Mouse (Mus musculus): ENCODE results near the gene Gm43191. TPM values are rescaled to one million over a fixed set of nuclear protein-coding genes. Genes with fewer than 3 reads are reported as not detected.

Gm43191 gene
- polyA plus RNA-seq, 1 experiment: not detected

- no peak for TF ChIP-seq POLR2A (IDR thresholded peaks at IDR 0.05; ENCODE audit: borderline replicate concordance, extremely low read depth, low read depth, low read length)
- TF ChIP-seq CTCF (IDR thresholded peaks at IDR 0.05; ENCODE audit: insufficient read depth, low read length): no peak
- WGBS: 96% methylated on average over 9 of the region's 9 CpGs
- Histone ChIP-seq H3K4me1 (ENCODE audit: control insufficient read depth, insufficient read depth, low read length) (no peaks in the 10 kb centered on the region; the same call in 1 of the 2 replicates), H3K4me3 (replicated peaks; ENCODE audit: extremely low read depth, low read depth, low read length) (no peak overlapping the region)
- no peak for DNase-seq
Observed at GRCm38 (mm10) chr3:116650698-116651097, 30.4 kb downstream of the Gm43191 start.

GRCm38 (mm10) chr3:116648805-116649204 lies 32.3 kb downstream of the Gm43191 start:
- no peak for TF ChIP-seq POLR2A (IDR thresholded peaks at IDR 0.05; ENCODE audit: borderline replicate concordance, extremely low read depth, low read depth, low read length)
- no peak for TF ChIP-seq CTCF (IDR thresholded peaks at IDR 0.05; ENCODE audit: insufficient read depth, low read length)
- WGBS: 85% methylated on average over 7 of the region's 7 CpGs
- no peak for DNase-seq
- H3K4me1 ChIP-seq (ENCODE audit: control insufficient read depth, insufficient read depth, low read length): no peaks in the 10 kb centered on the region; the same call in 1 of the 2 replicates
- no peak overlapping the region for H3K4me3 ChIP-seq (replicated peaks; ENCODE audit: extremely low read depth, low read depth, low read length)

GRCm38 (mm10) chr3:116646387-116646786 lies 34.7 kb downstream of the Gm43191 start:
- H3K4me1 ChIP-seq (ENCODE audit: control insufficient read depth, insufficient read depth, low read length): no peaks in the 10 kb centered on the region
- no peak for DNase-seq
- TF ChIP-seq CTCF (IDR thresholded peaks at IDR 0.05; ENCODE audit: insufficient read depth, low read length) (no peak), POLR2A (IDR thresholded peaks at IDR 0.05; ENCODE audit: borderline replicate concordance, extremely low read depth, low read depth, low read length) (no peak)
- no peak overlapping the region for H3K4me3 ChIP-seq (replicated peaks; ENCODE audit: extremely low read depth, low read depth, low read length)
- WGBS: 85% methylated on average over 1 of the region's 1 CpGs

- WGBS: 82% methylated on average over 2 of the region's 2 CpGs
- no peak for TF ChIP-seq POLR2A (IDR thresholded peaks at IDR 0.05; ENCODE audit: borderline replicate concordance, extremely low read depth, low read depth, low read length)
- no peak for TF ChIP-seq CTCF (IDR thresholded peaks at IDR 0.05; ENCODE audit: insufficient read depth, low read length)
- DNase-seq: no peak
Observed at GRCm38 (mm10) chr3:116642373-116642772, 38.7 kb downstream of the Gm43191 start.

GRCm38 (mm10) chr3:116641811-116642371 lies 39.2 kb downstream of the Gm43191 start:
- H3K4me1 ChIP-seq (ENCODE audit: control insufficient read depth, insufficient read depth, low read length): peaks cover 2% of the 10 kb centered on the region; the same call in 1 of the 2 replicates
- no peak overlapping the region for H3K4me3 ChIP-seq (replicated peaks; ENCODE audit: extremely low read depth, low read depth, low read length)
- TF ChIP-seq CTCF (IDR thresholded peaks at IDR 0.05; ENCODE audit: insufficient read depth, low read length) (no peak), POLR2A (IDR thresholded peaks at IDR 0.05; ENCODE audit: borderline replicate concordance, extremely low read depth, low read depth, low read length) (no peak)
- no peak for DNase-seq
- 87% methylated on average over 6 of the region's 6 CpGs for WGBS

More at GRCm38 (mm10) chr3:116642373-116642772, 38.7 kb downstream of the Gm43191 start:
- Histone ChIP-seq H3K4me3 (replicated peaks; ENCODE audit: extremely low read depth, low read depth, low read length) (no peak overlapping the region), H3K4me1 (ENCODE audit: control insufficient read depth, insufficient read depth, low read length) (peaks cover 2% of the 10 kb centered on the region; the same call in 1 of the 2 replicates)

- no peak overlapping the region for H3K4me3 ChIP-seq (replicated peaks; ENCODE audit: extremely low read depth, low read depth, low read length)
- TF ChIP-seq CTCF (IDR thresholded peaks at IDR 0.05; ENCODE audit: insufficient read depth, low read length) (no peak), POLR2A (IDR thresholded peaks at IDR 0.05; ENCODE audit: borderline replicate concordance, extremely low read depth, low read depth, low read length) (no peak)
- 74% methylated on average over 1 of the region's 1 CpGs for WGBS
- DNase-seq: no peak
- H3K4me1 ChIP-seq (ENCODE audit: control insufficient read depth, insufficient read depth, low read length): peaks cover 2% of the 10 kb centered on the region; the same call in 1 of the 2 replicates
Observed at GRCm38 (mm10) chr3:116640024-116640423, 41.0 kb downstream of the Gm43191 start.

- WGBS: 64% methylated on average over 7 of the region's 7 CpGs
- H3K4me3 ChIP-seq (replicated peaks; ENCODE audit: extremely low read depth, low read depth, low read length): no peak overlapping the region
- peaks cover 2% of the 10 kb centered on the region; the same call in 1 of the 2 replicates for H3K4me1 ChIP-seq (ENCODE audit: control insufficient read depth, insufficient read depth, low read length)
- no peak for DNase-seq
- TF ChIP-seq CTCF (IDR thresholded peaks at IDR 0.05; ENCODE audit: insufficient read depth, low read length) (no peak), POLR2A (IDR thresholded peaks at IDR 0.05; ENCODE audit: borderline replicate concordance, extremely low read depth, low read depth, low read length) (no peak)
Observed at GRCm38 (mm10) chr3:116638572-116638971, 42.5 kb downstream of the Gm43191 start.

GRCm38 (mm10) chr3:116637693-116638476 lies 43.2 kb downstream of the Gm43191 start:
- 68% methylated on average over 9 of the region's 9 CpGs for WGBS
- H3K4me1 ChIP-seq (ENCODE audit: control insufficient read depth, insufficient read depth, low read length): peaks cover 2% of the 10 kb centered on the region; the same call in 1 of the 2 replicates
- H3K4me3 ChIP-seq (replicated peaks; ENCODE audit: extremely low read depth, low read depth, low read length): no peak overlapping the region
- no peak for DNase-seq
- TF ChIP-seq CTCF (IDR thresholded peaks at IDR 0.05; ENCODE audit: insufficient read depth, low read length) (no peak), POLR2A (IDR thresholded peaks at IDR 0.05; ENCODE audit: borderline replicate concordance, extremely low read depth, low read depth, low read length) (no peak)

- WGBS: 54% methylated on average over 5 of the region's 5 CpGs
- peaks cover 2% of the 10 kb centered on the region; the same call in 1 of the 2 replicates for H3K4me1 ChIP-seq (ENCODE audit: control insufficient read depth, insufficient read depth, low read length)
- no peak overlapping the region for H3K4me3 ChIP-seq (replicated peaks; ENCODE audit: extremely low read depth, low read depth, low read length)
- no peak for TF ChIP-seq CTCF (IDR thresholded peaks at IDR 0.05; ENCODE audit: insufficient read depth, low read length)
- TF ChIP-seq POLR2A (IDR thresholded peaks at IDR 0.05; ENCODE audit: borderline replicate concordance, extremely low read depth, low read depth, low read length): no peak
- DNase-seq: no peak
Observed at GRCm38 (mm10) chr3:116635799-116636198, 45.3 kb downstream of the Gm43191 start.

All from lung, adult 2 months (tissue).